Mouse (Mus musculus) ES-E14 (cell line): ENCODE results near the gene Arpc5l. TPM values are rescaled to one million over a fixed set of nuclear protein-coding genes. Genes with fewer than 3 reads are reported as not detected.

Experiments used
- DNase-seq: peaks from one replicate; pipeline ENCODE4 v3.0.0-alpha.2; 2013; ENCODE audit warnings: low read depth, low spot score
- H3K27ac ChIP-seq: 2 replicates; pipeline ENCODE4 v1.5.1; 2012; ENCODE audit warnings: low read depth, mild to moderate bottlenecking, low read length, moderate library complexity, mixed read lengths; ENCODE audit not compliant: poor library complexity, insufficient read depth, severe bottlenecking
- H3K36me3 ChIP-seq: 2 replicates; pipeline ENCODE4 v1.6.1; 2012; ENCODE audit warnings: mild to moderate bottlenecking, low read length, moderate library complexity, mixed read lengths; ENCODE audit not compliant: control insufficient read depth, poor library complexity, insufficient read depth, severe bottlenecking
- H3K4me1 ChIP-seq, 2 experiments: fragments of 150-350 bp in 1 of 2; sonication (generic) in 1 of 2; 2 replicates each; pipeline ENCODE4 v1.6.1; 2012; ENCODE audit warnings: low read length in 2 of 2, mild to moderate bottlenecking in 1 of 2, mixed read lengths in 1 of 2; ENCODE audit not compliant: control insufficient read depth in 2 of 2, insufficient read depth in 2 of 2, poor library complexity in 1 of 2
- H3K4me3 ChIP-seq, 2 experiments: fragments of 150-350 bp in 1 of 2; sonication (generic) in 1 of 2; 2 replicates each; pipeline ENCODE4 v1.5.1; 2012; ENCODE audit warnings: low read length in 2 of 2, low read depth in 1 of 2, mild to moderate bottlenecking in 1 of 2, mixed read lengths in 1 of 2; ENCODE audit not compliant: insufficient read depth in 1 of 2, poor library complexity in 1 of 2, severe bottlenecking in 1 of 2
- H3K9ac ChIP-seq: 2 replicates; pipeline ENCODE4 v1.6.1; 2012; ENCODE audit warnings: low read depth, mild to moderate bottlenecking, low read length, mixed read lengths; ENCODE audit not compliant: poor library complexity, insufficient read depth, severe bottlenecking
- H3K9me3 ChIP-seq: fragments of 150-350 bp; sonication (generic); 2 replicates; pipeline ENCODE4 v1.6.1; 2012; ENCODE audit warnings: low read depth, mild to moderate bottlenecking, low read length; ENCODE audit not compliant: control insufficient read depth, insufficient read depth
- CHD2 ChIP-seq: IDR thresholded peaks from 2 replicates; pipeline ENCODE4 v1.6.1; 2014; ENCODE audit warnings: mild to moderate bottlenecking, low read depth, low read length, inconsistent platforms
- HCFC1 ChIP-seq: IDR thresholded peaks from 2 replicates; pipeline ENCODE4 v1.6.1; 2012; ENCODE audit warnings: low read length, inconsistent platforms, borderline replicate concordance; ENCODE audit not compliant: insufficient read depth
- MAFK ChIP-seq: IDR thresholded peaks from 2 replicates; pipeline ENCODE4 v1.6.1; 2014; ENCODE audit warnings: mild to moderate bottlenecking, low read depth, low read length, inconsistent platforms; ENCODE audit not compliant: insufficient read depth
- ZC3H11A ChIP-seq: IDR thresholded peaks from 2 replicates; pipeline ENCODE4 v1.6.1; 2012; ENCODE audit warnings: low read depth, mild to moderate bottlenecking, inconsistent platforms, low read length, borderline replicate concordance
- ZNF384 ChIP-seq: IDR thresholded peaks from 2 replicates; pipeline ENCODE4 v1.6.1; 2012; ENCODE audit warnings: low read depth, low read length, inconsistent platforms
- in situ Hi-C, 2 experiments: fragments of 600-800 bp; cut with MboI; formaldehyde crosslinking; loops; one replicate each; pipeline ENCODE4 v1.15.1; 2025; ENCODE audit warnings: low sequenced_read_pairs in 2 of 2, inconsistent platforms in 1 of 2; ENCODE audit not compliant: unreplicated experiment in 2 of 2
- total RNA-seq: library from RNA; depleted of rRNA; stranded (reverse); fragments of 300-350 nt; gene quantifications from 2 replicates; pipeline ENCODE4 v1.2.3, GENCODE M21; 2012; rRNA removed

The Arpc5l gene
- total RNA-seq, 1 experiment: 58.4 TPM

- Histone ChIP-seq H3K9me3 (no peaks in the 10 kb centered on the region), H3K4me1 (peaks cover 0 to 3% of the 10 kb centered on the region in 2 experiments; a peak in 1 of 4 replicates), H3K27ac (peak overlapping the region; percentile 15; the same call in 1 of the 2 replicates), H3K9ac (peak overlapping the region; percentile 94), H3K4me3 (peak overlapping the region; percentile 85 to 93), H3K36me3 (no peaks in the 10 kb centered on the region)
- DNase-seq: no peak
- in situ Hi-C loops: no loop called here
- TF ChIP-seq ZNF384 (no peak), MAFK (no peak), CHD2 (no peak), HCFC1 (no peak), ZC3H11A (no peak)
These were observed 59.7 kb downstream of the Arpc5l start for GRCm38 (mm10) chr2:39064687-39065399.

Other genes with a start within 250 kb of the Arpc5l start
- gene Nr6a1, start 77.7 kb upstream of the Arpc5l start, total RNA-seq: 40.7 and 51.5 TPM in 2 replicates
- 0.27 and 0.37 TPM in 2 replicates for gene Olfml2a, start 73.4 kb upstream of the Arpc5l start, total RNA-seq
- 1.7 and 2.6 TPM in 2 replicates for gene Wdr38, start 7.9 kb upstream of the Arpc5l start, total RNA-seq
- 1,385 and 1,524 TPM in 2 replicates for gene Rpl35, start 276 bp downstream of the Arpc5l start, total RNA-seq
- gene Golga1, start 60.2 kb downstream of the Arpc5l start, total RNA-seq: 7.6 and 9.1 TPM in 2 replicates
- 10.3 and 12.4 TPM in 2 replicates for gene Scai, start 185.4 kb downstream of the Arpc5l start, total RNA-seq
- gene Ppp6c, start 221.1 kb downstream of the Arpc5l start, total RNA-seq: 16.3 and 23.8 TPM in 2 replicates